Mouse (Mus musculus): Measurements from ENCODE around the gene N4bp3. TPM values are rescaled to one million over a fixed set of nuclear protein-coding genes. Genes with fewer than 3 reads are reported as not detected.
A peak's percentile ranks its signal among the peaks of the same experiment; 100 is the strongest.
"Not testable (repeated sequence)": the region's sequence is repeated elsewhere in the genome, so short reads cannot be mapped to it uniquely, and the experiment has no call there.

Gene N4bp3
- total RNA-seq, 4 experiments from 2014 or later: 15.0 to 18.9 (median 15.7) TPM

DNA sequence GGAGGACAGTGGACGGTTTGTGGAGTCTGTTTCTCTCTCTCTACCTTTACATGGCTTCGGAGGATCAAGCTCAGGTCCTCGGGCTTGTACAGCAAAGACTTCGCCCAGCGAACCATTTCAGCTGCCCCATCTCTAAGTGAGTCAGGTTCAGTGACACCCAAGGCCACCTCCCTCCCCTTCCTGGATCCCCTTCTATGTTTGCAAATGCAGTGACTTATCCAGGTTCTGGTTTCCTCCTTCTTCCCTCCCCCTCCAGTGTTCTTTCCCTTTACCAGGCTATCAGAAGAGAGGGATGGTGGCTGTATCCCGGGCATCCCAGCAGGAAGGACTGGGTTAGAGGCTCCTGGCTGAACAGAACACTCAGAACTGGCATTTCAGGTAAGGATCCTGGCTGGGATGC is 3.1 kb upstream of the N4bp3 start:
- no peak for DNase-seq (ENCODE audit: low spot score in 2 of 2)

DNA sequence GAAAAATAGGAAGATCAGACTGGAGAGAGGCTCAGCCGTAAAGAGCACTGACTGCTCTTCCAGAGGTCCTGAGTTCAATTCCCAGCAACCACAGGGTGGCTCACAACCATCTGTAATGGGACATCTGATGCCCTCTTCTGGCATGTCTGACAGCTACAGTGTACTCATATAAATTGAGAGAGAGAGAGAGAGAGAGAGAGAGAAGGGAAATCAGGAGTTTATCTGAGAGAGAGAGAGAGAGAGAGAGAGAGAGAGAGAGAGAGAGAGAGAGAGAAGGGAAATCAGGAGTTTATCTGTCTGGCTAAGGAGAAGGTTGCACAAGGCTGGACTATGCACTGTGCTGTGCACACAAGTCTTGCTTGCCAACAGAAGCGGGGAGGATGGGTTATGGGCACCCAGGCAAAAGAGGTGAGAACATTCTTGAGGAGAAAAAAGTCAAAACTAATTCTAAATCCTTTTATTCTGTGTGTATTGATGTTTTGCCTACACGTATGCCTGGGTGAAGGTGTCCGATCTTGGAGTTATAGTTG is 2.3 kb upstream of the N4bp3 start:
- no peak for DNase-seq (ENCODE audit: low spot score in 2 of 2)

- DNase-seq (ENCODE audit: low spot score in 2 of 2): no peak
Observed at GRCm38 (mm10) chr11:51650261-51650660, 381 bp downstream of the N4bp3 start.

DNA sequence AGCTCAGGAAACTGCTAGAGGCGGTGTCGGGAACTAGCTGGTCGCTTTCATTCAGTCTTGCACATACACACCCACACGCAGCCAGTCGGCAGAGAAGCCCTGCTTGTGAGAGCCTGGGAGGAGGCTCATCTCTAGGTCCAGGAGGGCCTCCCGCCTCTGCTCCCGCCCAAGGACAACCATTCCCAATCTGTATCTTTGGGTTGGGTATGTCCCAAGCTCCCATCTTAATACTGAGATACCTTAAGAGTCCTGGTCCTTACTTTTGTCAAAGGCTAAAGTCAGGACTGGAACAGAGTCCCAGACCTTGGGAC is 798 bp downstream of the N4bp3 start:
- DNase-seq (ENCODE audit: low spot score in 2 of 2): no peak

DNA sequence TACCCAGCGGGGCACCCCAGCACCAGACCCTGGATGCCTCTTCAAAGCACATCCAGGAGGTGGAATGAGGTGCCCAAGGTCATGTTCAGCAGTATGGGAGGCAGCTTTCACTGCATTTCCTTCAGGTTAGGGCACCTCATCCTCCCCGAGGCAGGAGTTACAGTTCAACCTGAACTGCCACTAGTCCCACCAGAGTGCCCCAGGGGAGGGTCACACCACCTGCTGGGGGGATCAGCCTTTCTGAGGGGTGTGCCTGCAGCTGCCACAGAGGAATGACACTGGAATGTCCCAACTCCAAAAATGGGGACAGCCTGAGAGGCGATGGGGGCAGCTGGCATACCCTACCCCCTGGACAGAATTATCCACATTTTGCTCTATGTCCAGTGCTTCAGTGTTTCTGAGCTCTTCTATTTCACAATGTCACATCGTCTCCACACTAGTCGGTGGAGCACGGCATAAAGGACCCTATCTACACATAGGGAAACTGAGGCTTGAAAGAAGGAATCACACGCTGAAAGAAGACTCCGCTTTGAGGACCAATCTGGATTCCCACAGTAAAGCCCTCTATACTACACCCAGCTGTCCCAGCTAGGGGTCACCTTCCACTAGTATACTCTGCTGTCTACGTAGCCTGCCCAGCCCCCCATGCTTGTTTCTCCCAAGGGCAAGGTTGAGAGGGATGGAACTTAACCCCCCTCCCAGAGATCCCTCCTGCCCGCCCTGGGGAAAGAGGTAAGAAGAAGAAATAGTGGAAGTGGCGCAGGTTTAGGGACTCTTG is 1.3 kb downstream of the N4bp3 start:
- no peak for DNase-seq (ENCODE audit: low spot score in 2 of 2)

DNA sequence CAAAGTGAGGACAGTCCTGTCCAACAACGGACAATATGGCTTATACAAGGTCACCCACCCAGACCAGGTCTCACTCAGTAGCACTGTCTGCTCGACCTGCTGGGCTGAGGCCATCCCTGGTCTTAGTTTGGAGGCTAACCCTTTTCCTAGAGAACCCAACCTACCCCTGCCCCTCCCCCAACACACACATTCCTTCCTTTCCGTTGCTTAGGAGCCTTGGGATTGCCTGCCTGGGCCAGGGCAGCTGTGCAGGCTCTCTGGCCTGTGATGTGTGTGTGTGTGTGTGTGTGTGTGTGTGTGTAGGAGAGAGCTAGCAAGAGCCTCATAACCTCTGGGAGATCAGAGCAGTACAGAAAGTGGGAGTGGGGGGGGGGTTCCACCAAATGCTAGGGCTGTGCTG is 2.1 kb downstream of the N4bp3 start:
- no peak for DNase-seq (ENCODE audit: low spot score in 2 of 2)

GRCm38 (mm10) chr11:51646751-51647667 is 3.6 kb downstream of the N4bp3 start:
- no peak for DNase-seq (ENCODE audit: low spot score in 2 of 2)

- peak in 1 of 2 experiments; percentile 2 for DNase-seq (ENCODE audit: low spot score in 2 of 2)
Observed at GRCm38 (mm10) chr11:51646245-51646644, 4.4 kb downstream of the N4bp3 start.

- DNase-seq (ENCODE audit: low spot score in 2 of 2): no peak
Observed at GRCm38 (mm10) chr11:51645293-51645692, 5.3 kb downstream of the N4bp3 start.

DNA sequence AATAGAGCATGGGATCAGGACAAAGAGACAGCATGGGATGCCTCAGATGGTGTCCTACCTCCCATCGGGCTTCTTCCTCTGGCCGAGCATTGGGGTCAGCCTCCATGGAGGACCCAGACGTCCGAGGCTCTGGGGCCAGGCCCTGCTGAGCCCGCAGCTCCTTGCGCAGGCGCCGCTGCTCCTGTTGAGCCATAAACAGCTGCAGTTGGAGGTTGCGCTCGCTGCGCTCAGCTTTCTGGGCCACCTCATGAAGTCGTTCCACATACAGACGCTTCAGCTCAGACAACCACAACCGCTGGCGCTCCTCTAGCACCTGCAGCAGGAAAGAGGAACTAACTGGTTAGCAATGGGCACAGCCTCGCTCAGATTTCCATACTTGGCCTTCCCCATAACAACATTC is 6.4 kb downstream of the N4bp3 start:
- no peak for DNase-seq (ENCODE audit: low spot score in 2 of 2)

DNA sequence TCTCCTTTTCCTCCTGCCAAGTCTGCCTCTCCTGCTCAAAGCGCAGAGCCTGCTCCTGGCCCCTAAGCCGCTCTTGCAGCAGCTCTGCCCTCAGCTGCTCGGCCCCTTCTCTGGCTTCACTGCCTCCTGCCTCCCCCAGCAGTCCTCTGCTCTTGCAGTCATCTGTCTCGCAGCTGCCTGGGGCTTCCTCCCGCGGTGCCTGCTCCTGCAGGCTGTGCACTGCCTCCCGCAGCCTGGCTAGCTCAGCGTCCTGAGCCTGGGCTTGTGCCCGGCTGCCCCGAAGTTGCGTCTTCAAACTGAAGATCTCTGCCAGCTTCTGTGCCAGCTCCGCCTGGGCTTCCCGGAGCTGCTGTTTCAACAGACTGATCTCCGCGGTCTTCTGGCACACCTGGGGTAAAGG is 6.9 kb downstream of the N4bp3 start:
- DNase-seq (ENCODE audit: low spot score in 2 of 2): no peak

DNA sequence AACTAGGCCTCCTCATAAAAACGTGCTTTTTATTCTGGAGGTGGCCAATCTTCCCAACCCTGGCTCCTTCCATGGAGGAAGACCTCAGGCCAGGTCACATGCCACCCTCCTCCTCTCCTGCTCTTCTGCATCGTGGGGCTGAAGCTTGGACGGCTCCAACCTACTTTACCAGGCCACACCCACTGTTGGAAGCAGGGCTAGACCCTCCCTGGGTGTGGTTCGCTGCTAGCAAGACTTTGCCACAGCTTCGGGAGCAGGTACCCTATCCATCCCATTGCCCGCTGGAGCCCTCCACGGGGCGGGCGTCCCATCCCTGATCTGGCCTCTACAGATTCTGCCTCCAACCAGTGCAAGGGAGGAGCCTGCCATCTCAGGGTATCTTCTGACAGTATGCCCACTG is 7.4 kb downstream of the N4bp3 start:
- no peak for DNase-seq (ENCODE audit: low spot score in 2 of 2)

- no peak for DNase-seq (ENCODE audit: low spot score in 2 of 2)
Observed at GRCm38 (mm10) chr11:51640748-51641147, 9.9 kb downstream of the N4bp3 start.

- no peak for DNase-seq (ENCODE audit: low spot score in 2 of 2)
Observed at GRCm38 (mm10) chr11:51638497-51638896, 12.1 kb downstream of the N4bp3 start.

- DNase-seq (ENCODE audit: low spot score in 2 of 2): no peak
Observed at GRCm38 (mm10) chr11:51637971-51638414, 12.6 kb downstream of the N4bp3 start.

- no peak for DNase-seq (ENCODE audit: low spot score in 2 of 2)
Observed at GRCm38 (mm10) chr11:51636323-51636684, 14.3 kb downstream of the N4bp3 start.

GRCm38 (mm10) chr11:51635525-51636322 is 14.9 kb downstream of the N4bp3 start, which contains the start of gene Rmnd5b:
Gene Rmnd5b, minus strand, starts transcription at chr11:51635896.
- peak; percentile 93 to 95 for DNase-seq (ENCODE audit: low spot score in 2 of 2)

- DNase-seq (ENCODE audit: low spot score in 2 of 2): no peak
Observed at GRCm38 (mm10) chr11:51635127-51635524, 15.5 kb downstream of the N4bp3 start.

DNA sequence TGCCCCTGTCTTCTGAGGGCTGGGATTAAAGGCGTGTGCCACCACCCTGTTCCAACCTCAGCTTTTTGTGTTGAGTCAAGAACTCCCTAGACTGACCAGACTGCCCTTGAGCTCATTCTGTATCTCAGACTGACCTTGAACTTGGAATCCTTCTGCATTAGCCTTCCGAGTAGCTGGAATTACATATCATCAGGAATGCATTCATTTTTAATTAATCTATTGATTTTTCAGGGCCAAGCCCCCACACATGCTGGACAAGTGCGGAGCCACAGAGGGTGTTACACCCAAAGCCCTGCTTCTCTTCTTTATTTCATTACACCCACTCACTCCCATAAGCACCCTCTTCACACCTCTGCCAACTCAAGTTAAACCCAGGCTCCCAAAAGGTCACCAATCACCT is 16.9 kb downstream of the N4bp3 start:
- DNase-seq (ENCODE audit: low spot score in 2 of 2): no peak

GRCm38 (mm10) chr11:51633200-51633599 is 17.4 kb downstream of the N4bp3 start:
- DNase-seq (ENCODE audit: low spot score in 2 of 2): not testable (repeated sequence)

DNA sequence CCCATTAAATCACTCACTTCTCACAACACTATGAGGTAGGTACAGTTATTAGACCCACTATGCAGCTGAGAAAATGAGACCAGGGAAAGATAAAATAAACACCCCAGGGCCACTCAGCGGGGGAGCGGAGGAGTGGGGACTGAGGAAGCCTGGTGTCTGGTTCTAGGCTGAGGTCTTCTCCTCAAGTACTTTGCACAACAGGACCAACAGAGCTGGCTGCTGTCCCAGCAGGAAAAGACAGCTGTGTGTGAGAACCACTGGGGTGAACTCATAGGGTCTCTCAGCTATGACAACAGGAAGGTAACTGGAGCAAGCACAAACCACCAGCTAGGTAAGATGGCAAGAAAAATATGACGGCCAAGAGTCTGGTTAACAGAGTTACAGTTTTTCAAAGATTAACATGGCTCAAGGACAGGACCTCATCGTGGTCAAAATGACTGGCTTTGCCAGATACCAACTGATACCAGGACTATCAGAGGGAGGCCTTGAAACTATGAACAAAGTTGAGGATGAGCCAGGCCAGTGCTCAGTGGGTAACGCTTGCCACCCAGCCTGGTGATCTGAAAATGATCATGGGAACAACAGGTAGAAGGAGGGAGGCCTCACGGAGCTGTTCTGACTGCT is 18.4 kb downstream of the N4bp3 start:
- no peak for DNase-seq (ENCODE audit: low spot score in 2 of 2)

Data from layer of hippocampus, adult 8-10 months (tissue).